Mouse (Mus musculus) brain, embryonic 14.5 days (tissue): Measurements from ENCODE around the gene Adam10. TPM values are rescaled to one million over a fixed set of nuclear protein-coding genes. Genes with fewer than 3 reads are reported as not detected.

ENCODE experiments used
- DNase-seq: peaks from one replicate; pipeline ENCODE4 v3.0.0-alpha.2; 2011; ENCODE audit warnings: low read depth
- CTCF ChIP-seq: fragments of 200-500 bp; IDR thresholded peaks from 2 replicates; pipeline ENCODE4 v1.5.1; 2012; ENCODE audit warnings: inconsistent platforms, mild to moderate bottlenecking, moderate library complexity, borderline replicate concordance; ENCODE audit not compliant: insufficient read depth, insufficient read length; ENCODE audit errors: extremely low read depth
- POLR2A ChIP-seq: fragments of 200-500 bp; IDR thresholded peaks from 2 replicates; pipeline ENCODE4 v1.6.1; 2012; ENCODE audit warnings: mild to moderate bottlenecking, inconsistent platforms, borderline replicate concordance; ENCODE audit not compliant: poor library complexity, insufficient read depth, insufficient read length, severe bottlenecking; ENCODE audit errors: extremely low read depth
- polyA plus RNA-seq: library from polyadenylated mRNA; depleted of rRNA; stranded (reverse); fragments of >200 nt; gene quantifications from 2 replicates; pipeline ENCODE4 v1.2.3, GENCODE M21; 2012; rRNA removed

Gene Adam10
- polyA plus RNA-seq: 42.4 and 56.3 TPM in 2 replicates

DNA sequence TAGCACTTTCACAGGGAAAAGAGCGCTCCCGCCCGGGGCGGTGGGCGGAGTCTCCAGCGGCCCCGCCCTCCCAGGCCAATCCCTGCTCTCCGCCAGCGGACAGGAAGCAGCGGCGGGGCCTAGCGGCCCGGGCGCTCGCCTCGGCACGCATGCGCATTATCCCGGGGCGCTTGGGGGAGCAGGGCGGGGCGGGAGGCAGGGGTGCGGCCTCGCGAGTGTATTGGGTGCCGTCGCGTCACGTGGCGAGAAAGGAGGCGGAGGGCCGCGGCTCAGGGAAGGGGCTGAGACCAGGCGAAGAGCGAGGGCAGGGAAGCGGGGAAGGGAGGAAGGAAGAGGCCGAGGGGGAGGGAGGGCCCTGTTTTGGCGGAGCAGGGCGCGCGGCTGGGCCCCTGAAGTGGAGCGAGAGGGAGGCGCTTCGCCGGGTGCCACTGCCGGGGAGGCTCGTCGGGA is at the start of gene Adam10:
TSS of gene Adam10 (plus strand) at position 316 of the 450 bp plus-strand sequence.
- peak; percentile 100 for DNase-seq

DNA sequence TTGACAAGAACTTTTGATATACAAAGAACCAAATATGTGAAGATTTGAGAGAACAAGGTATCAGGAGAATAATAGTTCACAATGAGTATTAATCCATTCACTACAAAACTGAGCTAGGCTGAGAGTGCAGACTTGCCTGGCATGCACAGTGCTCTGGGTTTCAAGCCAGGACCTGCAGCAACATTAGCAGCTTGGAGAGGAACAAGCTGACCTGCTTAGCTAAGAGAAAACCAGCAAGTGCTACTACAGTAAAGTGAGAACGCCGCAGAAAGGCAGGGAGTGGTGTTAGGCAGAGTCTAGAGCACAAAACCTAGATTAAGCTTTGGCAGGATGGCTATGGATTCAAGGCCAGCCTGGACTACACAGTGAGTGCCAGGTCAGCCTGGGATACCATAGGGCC is 49.1 kb upstream of the Adam10 start:
- TF ChIP-seq CTCF (no peak), POLR2A (no peak)
- DNase-seq: no peak

More for the DNA sequence above, at the start of gene Adam10:
- TF ChIP-seq CTCF (no peak), POLR2A (peak; percentile 91; the same call in 1 of the 2 replicates)

DNA sequence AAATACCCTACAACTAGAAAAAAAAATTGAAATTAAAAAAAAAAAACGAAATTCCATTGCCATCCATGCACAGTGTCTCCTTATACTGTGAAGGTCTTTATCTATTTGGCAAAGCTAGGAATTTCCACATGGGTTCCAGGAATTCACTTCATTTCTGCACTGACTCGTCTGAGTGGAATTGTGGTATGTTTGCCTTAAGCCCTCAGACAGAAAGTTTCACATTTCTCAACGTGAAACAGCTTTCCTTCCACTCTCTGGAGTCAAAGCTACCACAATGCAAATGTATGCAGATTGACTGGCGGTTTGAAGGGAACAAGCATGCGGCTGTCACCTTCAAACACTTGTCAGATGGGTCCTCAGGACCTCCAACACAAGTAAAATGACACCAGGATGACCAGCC is 47.1 kb upstream of the Adam10 start:
- TF ChIP-seq CTCF (no peak), POLR2A (no peak)
- no peak for DNase-seq

DNA sequence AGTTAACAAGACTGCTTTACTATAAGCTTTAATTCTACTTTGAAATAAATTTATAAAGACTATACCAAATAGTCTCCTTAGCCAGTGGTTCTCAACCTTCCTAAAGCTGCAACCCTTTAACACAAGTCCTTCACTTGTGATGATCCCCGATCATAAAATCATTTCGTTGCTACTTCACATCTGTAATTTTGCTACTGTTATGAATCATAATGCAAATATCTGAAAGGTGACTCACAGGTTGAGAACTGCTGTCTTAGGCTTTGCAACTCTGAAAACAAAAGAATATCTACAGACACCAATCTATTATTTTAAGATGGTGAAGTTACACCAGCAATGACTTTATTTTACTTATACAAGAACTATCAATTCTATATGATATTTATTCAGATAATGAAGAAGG is 42.0 kb upstream of the Adam10 start:
- no peak for DNase-seq
- no peak for TF ChIP-seq POLR2A
- no peak for TF ChIP-seq CTCF

DNA sequence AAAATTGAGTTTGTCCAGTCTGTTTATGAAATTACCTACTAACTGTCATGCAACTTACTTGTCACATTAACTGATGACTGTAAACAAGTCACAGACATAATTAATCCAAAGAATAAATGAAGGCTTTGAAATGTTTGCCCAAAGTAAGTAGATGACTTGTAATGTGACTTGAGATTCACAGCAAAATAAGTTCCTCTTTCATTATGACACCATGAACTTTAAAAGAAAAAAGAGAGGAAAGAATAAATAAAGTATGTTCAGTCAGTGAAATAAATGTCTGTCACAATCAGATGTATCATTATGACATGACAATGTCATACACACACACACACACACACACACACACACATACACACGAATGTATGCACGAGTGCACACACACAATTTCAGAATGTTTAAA is 28.5 kb upstream of the Adam10 start:
- DNase-seq: no peak

DNA sequence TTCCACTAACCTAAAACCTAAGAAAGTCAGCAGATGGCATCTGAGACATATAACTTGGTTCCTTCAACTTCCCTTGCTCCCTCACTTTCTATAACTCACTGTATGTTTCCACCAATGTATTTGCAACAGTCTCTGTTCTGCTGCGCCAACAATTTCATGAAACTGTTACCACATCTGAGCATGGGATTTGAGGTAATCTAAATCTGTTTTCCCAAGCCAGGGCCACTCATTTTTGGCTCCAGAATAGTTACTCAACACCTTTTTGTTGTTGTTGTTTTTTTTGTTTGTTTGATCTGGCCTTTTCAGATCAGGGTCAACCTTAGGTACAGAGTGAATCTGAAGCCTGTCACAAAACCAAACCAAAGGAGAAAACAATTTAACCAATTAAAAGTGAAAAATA is 27.8 kb upstream of the Adam10 start:
- TF ChIP-seq CTCF (no peak), POLR2A (no peak)
- no peak for DNase-seq

More for the DNA sequence above, 28.5 kb upstream of the Adam10 start:
- no peak for TF ChIP-seq POLR2A
- no peak for TF ChIP-seq CTCF

DNA sequence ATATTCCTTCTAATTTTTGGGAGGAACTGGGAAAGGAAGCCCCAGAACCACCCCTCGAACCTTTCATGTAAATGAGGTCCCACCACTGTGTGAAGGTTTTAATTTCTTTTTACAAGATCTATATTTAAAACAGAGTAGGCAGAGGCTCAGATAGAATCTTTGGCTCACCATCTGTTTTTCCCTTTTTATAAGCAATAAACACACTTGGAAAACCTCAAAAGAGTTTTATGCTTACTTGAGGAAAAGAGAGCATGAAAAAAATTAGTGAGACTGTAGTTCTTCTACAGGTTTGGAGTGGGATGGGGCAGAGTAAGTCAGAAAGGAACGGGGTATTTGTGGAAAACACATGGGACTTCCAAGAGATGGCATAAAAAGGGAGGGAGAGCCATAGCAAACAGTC is 26.6 kb upstream of the Adam10 start:
- DNase-seq: no peak
- TF ChIP-seq CTCF (no peak), POLR2A (no peak)

DNA sequence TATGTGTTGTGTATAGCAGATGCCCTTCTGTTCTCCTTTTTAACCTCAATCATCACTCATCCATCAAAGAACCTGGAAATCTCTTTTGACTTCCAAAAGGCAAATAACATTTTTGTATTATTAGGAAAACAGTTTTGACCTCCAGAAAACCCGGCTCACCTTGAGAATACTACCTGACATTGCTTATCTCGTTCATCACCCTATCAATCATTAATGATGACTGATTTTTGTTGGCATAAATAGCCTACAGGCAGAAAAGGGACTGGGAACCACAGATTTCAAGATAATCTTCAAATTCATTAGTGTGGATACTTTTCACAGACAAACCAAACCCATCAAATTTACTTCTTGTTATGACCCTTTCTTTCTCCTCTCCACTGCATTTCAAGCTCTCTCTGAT is 24.9 kb upstream of the Adam10 start:
- TF ChIP-seq CTCF (no peak), POLR2A (no peak)
- no peak for DNase-seq

DNA sequence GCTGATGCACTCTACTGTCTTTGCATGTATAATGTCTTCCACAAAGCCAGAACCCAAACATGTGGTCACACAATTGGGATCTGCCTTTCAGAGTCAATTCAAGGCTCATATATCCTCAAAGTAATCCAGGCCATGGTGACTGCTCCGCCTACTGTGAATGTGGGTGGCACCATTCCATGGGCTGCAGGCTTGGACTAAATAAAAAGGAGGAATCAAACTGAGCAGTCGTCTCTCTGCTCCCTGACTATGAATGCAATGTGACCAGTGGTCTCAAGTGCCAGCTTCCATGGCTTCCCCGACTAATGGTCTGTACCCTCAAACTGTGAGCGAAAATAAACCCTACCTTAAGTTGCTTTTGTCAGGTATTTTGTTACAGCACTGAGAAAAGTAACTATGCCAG is 24.3 kb upstream of the Adam10 start:
- TF ChIP-seq POLR2A (no peak), CTCF (no peak)
- DNase-seq: no peak

DNA sequence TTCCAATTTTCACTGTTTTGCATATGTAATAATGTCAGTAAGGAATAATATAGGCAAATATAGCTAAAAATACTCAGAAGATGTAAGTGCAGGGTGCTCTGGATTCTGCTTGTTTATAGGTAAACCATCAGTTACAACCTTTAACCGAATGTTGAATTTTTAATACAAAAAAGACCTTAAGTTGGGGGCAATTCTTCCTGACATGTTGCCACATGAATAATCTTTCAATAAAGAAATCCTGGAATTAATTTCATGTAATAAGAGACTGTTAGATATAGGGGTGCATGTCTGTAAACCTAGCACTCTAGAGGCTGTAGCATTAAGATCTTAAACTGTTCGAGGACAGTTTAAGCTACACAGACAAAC is 23.1 kb upstream of the Adam10 start:
- DNase-seq: no peak
- TF ChIP-seq POLR2A: no peak
- no peak for TF ChIP-seq CTCF

DNA sequence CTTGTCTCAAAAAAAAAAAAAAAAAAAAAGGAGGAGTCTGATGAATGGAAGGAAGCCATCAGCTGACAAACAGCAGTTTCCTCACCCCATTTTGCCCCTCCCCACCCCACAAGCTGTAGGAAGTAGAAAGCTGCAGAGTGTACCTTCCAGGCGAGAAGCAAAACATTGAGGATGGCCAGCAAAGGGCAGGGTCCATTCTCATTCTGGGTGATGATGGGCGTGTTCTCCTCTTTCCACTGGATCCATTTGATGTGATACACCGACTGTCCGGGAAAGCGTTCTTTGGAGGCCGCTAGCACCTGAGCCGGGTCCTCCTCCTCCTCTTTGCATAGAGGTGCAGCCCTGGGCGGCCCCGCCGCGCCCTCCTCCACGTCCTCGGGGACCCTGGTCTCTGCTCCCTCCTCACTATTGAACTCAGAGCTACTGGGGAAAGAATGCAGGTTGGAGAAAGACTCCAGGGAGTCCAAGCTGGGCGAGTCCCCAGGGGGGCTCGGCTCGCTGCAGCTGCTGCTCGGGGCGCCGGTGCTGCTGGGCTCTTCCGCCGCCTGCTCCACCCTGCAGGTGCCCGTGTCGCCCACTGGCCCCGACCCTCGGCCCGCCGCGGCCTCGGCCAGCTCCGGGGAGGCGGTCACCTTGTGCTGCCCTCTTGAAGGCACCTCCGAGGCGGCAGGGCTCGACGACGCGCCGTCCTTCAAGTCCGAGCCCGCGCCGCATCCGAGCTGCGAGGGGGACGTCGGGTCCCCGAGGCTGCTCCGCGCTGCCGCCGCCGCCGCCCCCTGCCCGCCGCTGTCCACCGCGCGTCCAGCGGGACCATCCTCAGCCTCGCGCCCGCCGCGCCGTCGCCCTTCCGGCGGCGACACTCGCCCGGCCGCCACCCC is 22.4 kb upstream of the Adam10 start, which contains the start of gene Gm10642:
TSS of gene Gm10642 (plus strand) at position 122 of the 878 bp plus-strand sequence.
- no peak for TF ChIP-seq POLR2A
- TF ChIP-seq CTCF: no peak
- peak; percentile 76 for DNase-seq
